Mouse (Mus musculus) heart, adult 2 months (tissue): ENCODE measurements around the gene Tmem245.

Source experiments
- CTCF ChIP-seq: fragments of 200-600 bp; IDR thresholded peaks from 2 replicates; pipeline ENCODE4 v1.8.1; 2022; ENCODE audit warnings: antibody characterized with exemption, mild to moderate bottlenecking, moderate library complexity
- EP300 ChIP-seq: fragments of 200-500 bp; IDR thresholded peaks from 2 replicates; pipeline ENCODE4 v1.6.1; 2011; ENCODE audit warnings: low read depth, low read length, control low read depth; ENCODE audit not compliant: insufficient read depth

GRCm38 (mm10) chr4:56842501-56842900 lies 104.7 kb downstream of the Tmem245 start:
- TF ChIP-seq EP300: no peak
- TF ChIP-seq CTCF: no peak
